Mouse (Mus musculus) kidney, embryonic 16.5 days (tissue): ENCODE measurements at regions not wholly inside any gene's neighbourhood (a gene's known extent, or its start where the extent isn't known, plus 50 kb on each side); places are given as distances from the start of the nearest gene placed in this dataset.

Experiments
- ATAC-seq: fragments of 200-750 bp; cut with Nextera tagmentation; 2 replicates; pipeline ENCODE4 v1.8.0; 2017; ENCODE audit warnings: moderate TSS enrichment; ENCODE audit not compliant: low FRiP score, low TSS enrichment
- H3K27ac ChIP-seq: fragments of 300-500 bp; sonication (generic); 2 replicates; pipeline ENCODE4 v1.5.1; 2014; ENCODE audit warnings: low read length
- H3K27me3 ChIP-seq: fragments of 300-500 bp; sonication (generic); 2 replicates; pipeline ENCODE4 v1.6.1; 2014; ENCODE audit warnings: low read length, control low read depth, mixed read lengths; ENCODE audit not compliant: insufficient read depth
- H3K36me3 ChIP-seq: fragments of 300-500 bp; sonication (generic); 2 replicates; pipeline ENCODE4 v1.6.1; 2014; ENCODE audit warnings: low read length, control low read depth, mixed read lengths; ENCODE audit not compliant: insufficient read depth
- H3K4me1 ChIP-seq: fragments of 300-500 bp; sonication (generic); 2 replicates; pipeline ENCODE4 v1.6.1; 2014; ENCODE audit warnings: low read length, control low read depth, mixed read lengths; ENCODE audit not compliant: insufficient read depth
- H3K4me2 ChIP-seq: fragments of 300-500 bp; sonication (generic); replicated peaks from 2 replicates; pipeline ENCODE4 v1.6.1; 2014; ENCODE audit warnings: low read depth, low read length
- H3K4me3 ChIP-seq: fragments of 300-500 bp; sonication (generic); 2 replicates; pipeline ENCODE4 v1.5.1; 2014; ENCODE audit warnings: mild to moderate bottlenecking, low read length
- H3K9ac ChIP-seq: fragments of 300-500 bp; sonication (generic); replicated peaks from 2 replicates; pipeline ENCODE4 v1.6.1; 2014; ENCODE audit warnings: low read length
- H3K9me3 ChIP-seq: fragments of 300-500 bp; sonication (generic); 2 replicates; pipeline ENCODE4 v1.6.1; 2016; ENCODE audit warnings: low read length, control low read depth
- WGBS: fragments of 180-500 bp; shearing (Covaris S2); extraction: QIAGEN DNeasy Blood & Tissue Kit; methylation state at CpG from one replicate; pipeline ENCODE4 v1.1.7; 2014; 5-methylcytosine and 5-hydroxymethylcytosine counted together

- no peak overlapping the region for H3K4me3 ChIP-seq
- WGBS = 86% methylated on average over 6 of the region's 6 CpGs
- ATAC-seq = no peak
Measured at GRCm38 (mm10) chr2:93096078-93096729, 50.2 kb upstream of the Prdm11 start.

More at GRCm38 (mm10) chr2:93096078-93096729, 50.2 kb upstream of the Prdm11 start:
- no peaks in the 10 kb centered on the region for H3K27me3 ChIP-seq
- no peaks in the 10 kb centered on the region for H3K36me3 ChIP-seq
- H3K4me2 ChIP-seq = no peak overlapping the region
- peaks cover 7% of the 10 kb centered on the region; the same call in 1 of the 2 replicates for H3K4me1 ChIP-seq
- H3K9ac ChIP-seq = no peak overlapping the region
- no peaks in the 10 kb centered on the region for H3K9me3 ChIP-seq
- no peak overlapping the region for H3K27ac ChIP-seq
